Mouse (Mus musculus) forebrain, embryonic 12.5 days (tissue): ENCODE measurements at regions not wholly inside any gene's neighbourhood (a gene's known extent, or its start where the extent isn't known, plus 50 kb on each side); places are given as distances from the start of the nearest gene placed in this dataset.
A peak's percentile ranks its signal among the peaks of the same experiment; 100 is the strongest.

Source experiments
- ATAC-seq: fragments of 200-750 bp; cut with Nextera tagmentation; 2 replicates; pipeline ENCODE4 v1.8.0; 2017; ENCODE audit warnings: moderate TSS enrichment; ENCODE audit not compliant: low FRiP score
- H3K27ac ChIP-seq: fragments of 300-500 bp; sonication (generic); 2 replicates; pipeline ENCODE4 v1.5.1; 2016; ENCODE audit warnings: mild to moderate bottlenecking
- H3K27me3 ChIP-seq: fragments of 300-500 bp; sonication (generic); 2 replicates; pipeline ENCODE4 v1.6.1; 2016; ENCODE audit warnings: mild to moderate bottlenecking
- H3K36me3 ChIP-seq: fragments of 300-500 bp; sonication (generic); replicated peaks from 2 replicates; pipeline ENCODE4 v1.6.1; 2016; ENCODE audit warnings: mild to moderate bottlenecking
- H3K4me1 ChIP-seq: fragments of 300-500 bp; sonication (generic); 2 replicates; pipeline ENCODE4 v1.6.1; 2016
- H3K4me2 ChIP-seq: fragments of 300-500 bp; sonication (generic); 2 replicates; pipeline ENCODE4 v1.6.1; 2016; ENCODE audit warnings: mild to moderate bottlenecking, moderate library complexity
- H3K4me3 ChIP-seq: fragments of 300-500 bp; sonication (generic); replicated peaks from 2 replicates; pipeline ENCODE4 v1.5.1; 2016; ENCODE audit warnings: mild to moderate bottlenecking
- H3K9ac ChIP-seq: fragments of 300-500 bp; sonication (generic); 2 replicates; pipeline ENCODE4 v1.6.1; 2016; ENCODE audit warnings: mild to moderate bottlenecking
- H3K9me3 ChIP-seq: fragments of 300-500 bp; sonication (generic); 2 replicates; pipeline ENCODE4 v1.6.1; 2016
- WGBS: fragments of 180-500 bp; shearing (Covaris S2); methylation state at CpG from one replicate; pipeline ENCODE4 v1.1.7; 2016; 5-methylcytosine and 5-hydroxymethylcytosine counted together

DNA sequence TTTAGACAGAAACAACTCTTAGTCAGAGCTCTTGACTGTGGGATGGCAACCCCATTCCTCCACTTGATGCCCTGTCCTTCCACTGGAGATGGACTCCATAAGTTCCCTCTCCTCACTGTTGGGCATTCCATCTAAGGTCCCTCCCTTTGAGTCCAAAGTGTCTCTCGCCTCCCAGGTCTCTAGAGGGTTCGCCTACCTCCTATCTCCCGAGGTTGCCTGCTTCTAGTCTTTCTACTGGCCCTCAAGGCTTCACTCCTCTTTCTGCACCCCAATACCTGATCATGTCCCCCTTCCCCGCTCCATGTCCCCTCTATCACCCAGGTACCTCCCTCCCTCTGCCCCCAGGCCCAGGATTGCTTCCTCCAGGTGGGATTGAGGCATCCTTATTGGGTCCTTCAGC is 142.9 kb upstream of the Mgmt start:
- Histone ChIP-seq H3K27ac (no peak overlapping the region), H3K9ac (no peak overlapping the region), H3K4me1 (peaks cover 6% of the 10 kb centered on the region; the same call in 1 of the 2 replicates), H3K4me2 (no peak overlapping the region), H3K9me3 (no peaks in the 10 kb centered on the region), H3K27me3 (peaks cover 2% of the 10 kb centered on the region; the same call in 1 of the 2 replicates), H3K4me3 (no peak overlapping the region), H3K36me3 (no peaks in the 10 kb centered on the region)
- no peak for ATAC-seq
- 82% methylated on average over 4 of the region's 4 CpGs for WGBS

DNA sequence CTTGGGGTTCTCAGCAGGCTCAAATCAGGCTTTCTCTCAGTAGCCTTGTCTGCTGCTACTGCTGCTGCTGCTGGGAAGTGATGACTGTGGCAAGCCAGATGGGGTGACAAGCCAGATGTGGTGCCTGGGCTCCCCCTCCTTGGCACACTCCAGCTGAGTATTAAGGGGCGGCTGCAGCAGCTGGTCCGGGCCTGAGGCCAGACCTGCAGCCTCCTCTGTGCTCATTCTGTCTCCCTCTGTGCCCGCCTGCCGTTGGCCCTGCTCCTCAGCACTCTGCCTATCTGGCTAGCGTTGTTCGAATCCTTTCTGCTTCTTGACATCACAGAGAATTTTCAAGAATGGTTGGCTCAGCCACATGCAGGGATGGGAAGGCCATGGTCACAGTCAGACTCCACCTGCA is 139.6 kb upstream of the Mgmt start:
- Histone ChIP-seq H3K4me3 (no peak overlapping the region), H3K27me3 (peaks cover 6% of the 10 kb centered on the region; the same call in 1 of the 2 replicates), H3K9me3 (no peaks in the 10 kb centered on the region), H3K4me1 (no peaks in the 10 kb centered on the region; the same call in 1 of the 2 replicates), H3K36me3 (no peaks in the 10 kb centered on the region), H3K9ac (no peak overlapping the region), H3K27ac (no peak overlapping the region), H3K4me2 (no peak overlapping the region)
- ATAC-seq: no peak
- 78% methylated on average over 6 of the region's 6 CpGs for WGBS

DNA sequence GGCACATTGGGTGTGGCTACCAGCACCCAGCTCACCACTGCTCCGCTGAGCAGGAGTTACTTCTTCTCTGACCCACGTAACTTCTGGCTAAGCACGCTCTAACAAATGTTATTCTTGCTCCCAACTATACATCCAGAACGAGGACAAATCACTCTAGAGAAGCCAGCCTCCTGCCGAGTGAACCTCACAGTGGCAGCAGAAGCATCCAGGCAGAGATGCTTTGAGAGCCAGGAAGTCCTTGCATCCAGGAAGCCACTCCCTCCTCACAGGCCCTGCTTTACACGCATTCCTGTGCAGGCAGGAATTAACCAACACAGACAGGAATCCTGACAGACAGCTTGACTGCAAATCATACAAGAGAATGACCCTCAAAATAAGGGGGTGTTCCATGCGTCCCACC is 129.4 kb upstream of the Mgmt start:
- no peak for ATAC-seq
- Histone ChIP-seq H3K4me2 (no peak overlapping the region), H3K27ac (no peak overlapping the region), H3K4me3 (no peak overlapping the region), H3K9ac (no peak overlapping the region), H3K36me3 (no peaks in the 10 kb centered on the region), H3K27me3 (peaks cover 10% of the 10 kb centered on the region; the same call in 1 of the 2 replicates), H3K9me3 (no peaks in the 10 kb centered on the region), H3K4me1 (0 out of 2 replicates have a peak, but pooled peaks cover 2% of the 10 kb centered on the region)
- WGBS: 50% methylated on average over 7 of the region's 7 CpGs

DNA sequence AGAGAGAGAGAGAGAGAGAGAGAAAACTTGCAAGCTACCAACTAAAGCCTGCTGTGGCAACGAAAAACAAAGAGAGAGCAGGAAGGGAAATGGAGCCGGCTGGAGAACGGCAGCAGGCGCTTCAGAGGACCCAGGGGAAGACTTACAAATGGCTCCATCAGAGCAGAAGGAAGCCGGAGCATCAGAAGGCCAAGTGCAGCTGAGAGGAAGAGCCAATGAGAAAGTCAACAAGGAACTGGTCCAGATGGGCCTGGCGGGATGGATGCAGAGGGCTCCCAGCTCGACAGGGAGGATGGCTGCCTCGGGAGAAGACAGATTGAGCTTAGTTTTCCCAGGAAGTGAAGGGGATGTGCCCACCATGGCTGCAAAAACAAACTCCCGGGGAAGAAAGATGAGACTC is 127.2 kb upstream of the Mgmt start:
- H3K27ac ChIP-seq: no peak overlapping the region
- no peak for ATAC-seq
- H3K4me3 ChIP-seq: no peak overlapping the region
- H3K27me3 ChIP-seq: peaks cover 5% of the 10 kb centered on the region; the same call in 1 of the 2 replicates
- no peak overlapping the region for H3K4me2 ChIP-seq
- 70% methylated on average over 9 of the region's 9 CpGs for WGBS
- H3K4me1 ChIP-seq: 0 out of 2 replicates have a peak, but pooled peaks cover 2% of the 10 kb centered on the region
- H3K36me3 ChIP-seq: no peaks in the 10 kb centered on the region
- H3K9ac ChIP-seq: no peak overlapping the region
- no peaks in the 10 kb centered on the region for H3K9me3 ChIP-seq

DNA sequence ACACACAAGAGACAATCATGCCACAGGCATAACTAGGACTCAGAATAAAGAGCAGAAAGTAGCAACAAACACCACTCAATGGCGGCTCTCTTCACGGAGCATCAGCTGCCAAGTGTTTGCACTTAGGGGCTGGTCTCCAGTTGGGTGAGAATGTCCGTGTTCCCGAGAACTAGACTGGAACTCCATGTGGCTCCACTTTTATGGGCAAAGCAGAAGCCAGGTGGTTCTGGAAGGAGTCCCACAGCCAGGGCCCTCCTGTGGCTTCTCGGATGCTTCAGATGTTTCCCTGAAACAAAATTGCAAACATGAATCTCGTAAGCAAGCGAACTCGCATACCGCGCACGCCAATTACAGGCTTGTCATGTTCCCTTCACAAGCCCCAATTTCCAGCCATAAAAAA is 113.7 kb upstream of the Mgmt start:
- H3K27ac ChIP-seq: no peak overlapping the region
- no peak overlapping the region for H3K4me2 ChIP-seq
- no peak overlapping the region for H3K4me3 ChIP-seq
- no peak overlapping the region for H3K9ac ChIP-seq
- H3K27me3 ChIP-seq: peaks cover 28% of the 10 kb centered on the region
- H3K9me3 ChIP-seq: no peaks in the 10 kb centered on the region
- WGBS: 90% methylated on average over 11 of the region's 11 CpGs
- H3K36me3 ChIP-seq: no peaks in the 10 kb centered on the region
- H3K4me1 ChIP-seq: peaks cover 3% of the 10 kb centered on the region; the same call in 1 of the 2 replicates
- ATAC-seq: no peak

DNA sequence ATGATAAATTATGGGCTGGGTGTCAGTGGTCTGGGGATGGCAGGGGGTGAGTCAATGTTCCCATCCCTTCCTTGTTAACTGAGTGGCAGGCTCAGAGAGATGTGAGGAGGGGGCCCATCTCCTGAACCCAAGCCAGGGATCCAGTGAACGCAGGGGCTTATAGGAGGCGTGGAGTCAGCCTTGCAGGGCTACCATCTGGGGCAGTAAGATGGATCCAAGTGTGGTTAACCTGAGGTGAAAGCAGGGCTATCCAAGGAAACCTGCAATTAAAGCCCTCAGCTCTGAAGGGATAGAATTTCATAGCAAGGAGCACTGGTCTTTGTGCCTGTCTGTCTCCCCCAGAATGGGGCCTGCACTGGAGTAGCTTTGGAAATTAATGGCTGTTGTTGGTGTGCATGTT is 103.3 kb upstream of the Mgmt start:
- H3K4me1 ChIP-seq: no peaks in the 10 kb centered on the region; the same call in 1 of the 2 replicates
- no peak overlapping the region for H3K27ac ChIP-seq
- no peak overlapping the region for H3K4me3 ChIP-seq
- WGBS: 81% methylated on average over 2 of the region's 2 CpGs
- peaks cover 6% of the 10 kb centered on the region; the same call in 1 of the 2 replicates for H3K27me3 ChIP-seq
- no peaks in the 10 kb centered on the region for H3K36me3 ChIP-seq
- H3K9ac ChIP-seq: no peak overlapping the region
- H3K4me2 ChIP-seq: no peak overlapping the region
- no peaks in the 10 kb centered on the region for H3K9me3 ChIP-seq
- no peak for ATAC-seq

DNA sequence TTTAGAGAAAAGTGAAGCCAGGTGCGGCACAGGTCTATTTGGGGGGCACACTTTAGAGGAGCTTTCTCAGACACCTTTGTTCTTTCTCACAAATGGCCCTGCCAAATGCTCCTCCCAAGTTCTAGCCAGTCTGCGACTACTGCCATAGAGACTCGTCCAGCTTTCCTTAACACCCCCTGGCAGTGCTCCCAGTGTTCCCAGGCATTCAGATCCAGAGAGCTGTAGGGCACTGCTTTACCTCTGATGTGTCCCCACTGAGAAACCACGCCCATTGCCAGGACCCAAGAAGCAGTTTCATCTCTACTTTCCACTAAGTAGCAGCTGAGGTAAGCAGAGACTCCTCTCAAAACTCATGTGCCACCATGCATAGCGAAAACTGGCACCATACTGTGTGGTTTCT is 102.3 kb upstream of the Mgmt start:
- Histone ChIP-seq H3K4me1 (no peaks in the 10 kb centered on the region; the same call in 1 of the 2 replicates), H3K27me3 (peaks cover 14% of the 10 kb centered on the region; the same call in 1 of the 2 replicates), H3K4me3 (no peak overlapping the region), H3K9me3 (no peaks in the 10 kb centered on the region), H3K27ac (no peak overlapping the region), H3K9ac (no peak overlapping the region), H3K4me2 (no peak overlapping the region), H3K36me3 (no peaks in the 10 kb centered on the region)
- 71% methylated on average over 5 of the region's 5 CpGs for WGBS
- ATAC-seq: no peak

DNA sequence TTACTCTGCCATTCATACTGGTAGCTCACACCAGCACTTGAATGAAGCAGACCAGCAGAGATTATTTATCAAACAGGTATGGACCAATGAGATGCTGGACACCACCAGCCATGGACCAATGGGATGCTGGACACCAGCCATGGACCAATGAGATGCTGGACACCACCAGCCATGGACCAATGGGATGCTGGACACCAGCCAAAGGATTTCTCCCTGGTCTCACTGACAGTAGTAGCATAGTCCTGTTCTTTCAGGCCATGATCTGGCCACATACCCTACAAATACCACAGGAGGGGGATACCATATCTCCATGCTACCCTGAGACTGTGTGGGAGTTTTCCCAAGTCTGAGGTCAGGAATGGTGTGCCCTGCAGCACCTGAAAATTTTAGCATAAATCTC is 98.0 kb upstream of the Mgmt start:
- Histone ChIP-seq H3K9ac (no peak overlapping the region), H3K27me3 (peaks cover 33% of the 10 kb centered on the region), H3K4me2 (no peak overlapping the region), H3K27ac (no peak overlapping the region), H3K9me3 (no peaks in the 10 kb centered on the region), H3K4me3 (no peak overlapping the region), H3K4me1 (peaks cover 12% of the 10 kb centered on the region), H3K36me3 (no peaks in the 10 kb centered on the region)
- ATAC-seq: no peak

DNA sequence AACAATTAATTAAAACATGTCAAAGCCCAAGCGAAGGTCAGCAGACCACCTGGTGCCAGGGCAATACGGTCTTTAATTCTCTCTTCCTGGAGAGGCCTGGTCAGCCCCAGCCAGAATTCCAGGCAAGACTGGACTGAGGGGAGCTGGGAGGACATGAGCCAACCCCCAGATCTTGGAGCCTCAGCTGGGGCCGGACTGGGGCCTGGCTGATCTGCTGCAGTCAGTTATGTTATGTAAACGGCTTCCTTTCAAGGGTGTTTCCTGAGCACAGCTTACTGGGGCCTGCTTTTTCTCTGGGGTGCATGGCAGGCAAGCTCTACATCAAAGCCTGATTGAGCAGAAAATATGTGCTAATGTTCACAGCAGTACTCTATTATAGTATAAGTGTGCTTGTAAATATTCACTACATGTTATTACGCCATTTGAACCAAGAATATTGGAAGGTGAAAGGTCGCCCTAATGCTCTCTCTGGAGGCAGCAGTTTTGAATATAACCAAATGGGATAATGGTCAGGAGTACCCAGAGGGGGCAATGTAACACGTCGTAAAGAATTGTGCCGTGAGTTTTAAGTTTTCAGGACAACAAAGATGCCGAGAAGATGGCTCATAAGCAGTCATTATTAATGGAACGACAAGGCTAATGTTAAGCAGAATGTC is 96.5 kb upstream of the Mgmt start:
- 37% methylated on average over 11 of the region's 11 CpGs for WGBS
- no peak overlapping the region for H3K27ac ChIP-seq

DNA sequence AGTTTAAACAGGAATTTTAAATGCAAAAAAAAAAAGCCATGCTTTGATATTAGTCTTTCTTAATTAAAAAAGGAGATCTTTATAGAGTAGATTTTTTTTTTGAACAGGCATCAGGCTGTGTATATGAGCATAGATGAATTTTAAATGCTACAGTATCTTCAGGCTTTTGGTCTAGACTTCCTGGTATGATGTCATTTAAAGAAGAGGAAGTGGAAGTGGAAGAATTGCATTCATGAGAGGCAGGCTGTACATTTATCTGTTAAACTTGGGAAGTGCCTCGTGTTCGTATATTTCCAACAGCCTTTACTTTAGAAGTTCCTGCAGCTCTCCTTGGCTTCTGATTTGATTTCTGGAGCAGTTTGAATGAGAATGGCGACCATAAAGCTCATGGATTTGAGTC is 95.8 kb upstream of the Mgmt start:
- WGBS: 90% methylated on average over 3 of the region's 3 CpGs
- H3K36me3 ChIP-seq: no peaks in the 10 kb centered on the region
- H3K27ac ChIP-seq: no peak overlapping the region
- H3K9me3 ChIP-seq: no peaks in the 10 kb centered on the region
- peaks cover 33% of the 10 kb centered on the region for H3K27me3 ChIP-seq
- H3K4me3 ChIP-seq: no peak overlapping the region
- peaks cover 12% of the 10 kb centered on the region for H3K4me1 ChIP-seq
- ATAC-seq: no peak
- H3K9ac ChIP-seq: no peak overlapping the region
- no peak overlapping the region for H3K4me2 ChIP-seq

More for the DNA sequence above, 96.5 kb upstream of the Mgmt start:
- H3K9me3 ChIP-seq: no peaks in the 10 kb centered on the region
- H3K9ac ChIP-seq: no peak overlapping the region
- peaks cover 12% of the 10 kb centered on the region for H3K4me1 ChIP-seq
- H3K4me2 ChIP-seq: no peak overlapping the region
- no peak overlapping the region for H3K4me3 ChIP-seq
- no peaks in the 10 kb centered on the region for H3K36me3 ChIP-seq
- peaks cover 33% of the 10 kb centered on the region for H3K27me3 ChIP-seq
- ATAC-seq: 0 out of 2 replicates have a peak, but pooled peaks have one; percentile 17

DNA sequence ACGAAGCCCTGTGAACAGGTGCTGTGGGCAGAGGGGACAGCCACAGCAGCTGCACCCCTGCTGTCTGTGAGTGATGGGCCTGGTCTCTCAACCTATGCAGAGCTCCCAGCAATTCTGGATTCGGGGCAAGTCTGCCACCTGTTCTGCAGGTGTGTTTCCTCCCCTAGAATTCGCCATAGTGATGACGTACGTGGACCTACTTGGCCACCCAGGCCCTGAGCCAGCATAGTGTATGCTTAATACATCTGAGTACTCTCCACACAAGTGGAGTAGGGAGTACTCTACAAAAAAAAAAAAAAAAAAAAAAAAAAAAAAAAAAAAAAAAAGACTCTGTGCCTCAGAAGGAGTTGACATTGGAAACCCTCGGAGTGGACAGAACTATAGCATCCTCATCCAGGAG is 87.3 kb upstream of the Mgmt start:
- ATAC-seq: no peak
- H3K27me3 ChIP-seq: peaks cover 10% of the 10 kb centered on the region
- H3K9ac ChIP-seq: no peak overlapping the region
- H3K4me1 ChIP-seq: no peaks in the 10 kb centered on the region
- no peak overlapping the region for H3K4me2 ChIP-seq
- no peak overlapping the region for H3K4me3 ChIP-seq
- no peaks in the 10 kb centered on the region for H3K36me3 ChIP-seq
- peaks cover 4% of the 10 kb centered on the region; the same call in 1 of the 2 replicates for H3K9me3 ChIP-seq
- H3K27ac ChIP-seq: no peak overlapping the region
- WGBS: 91% methylated on average over 6 of the region's 6 CpGs

DNA sequence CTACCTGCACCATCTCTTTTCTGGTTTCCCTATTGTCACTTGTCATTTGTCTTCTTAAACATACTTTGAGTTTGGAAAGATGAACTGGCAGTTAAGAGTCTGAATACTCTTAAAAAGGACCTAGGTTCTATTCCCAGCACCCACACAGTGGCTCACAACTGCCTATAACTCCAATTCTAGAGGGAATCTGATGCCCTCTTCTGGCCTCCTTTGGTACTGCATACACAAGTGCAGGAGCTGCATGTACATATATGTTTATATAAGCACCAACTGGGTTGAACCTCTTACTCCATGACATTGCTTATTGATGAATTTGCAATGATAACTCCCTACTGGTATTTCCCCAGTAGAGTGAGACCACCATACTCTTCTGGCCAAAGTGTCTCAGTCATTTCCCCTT is 86.4 kb upstream of the Mgmt start:
- H3K9ac ChIP-seq: no peak overlapping the region
- H3K4me1 ChIP-seq: no peaks in the 10 kb centered on the region
- no peak overlapping the region for H3K27ac ChIP-seq
- no peak overlapping the region for H3K4me2 ChIP-seq
- ATAC-seq: no peak
- no peak overlapping the region for H3K4me3 ChIP-seq
- H3K36me3 ChIP-seq: no peaks in the 10 kb centered on the region
- peaks cover 4% of the 10 kb centered on the region; the same call in 1 of the 2 replicates for H3K9me3 ChIP-seq
- H3K27me3 ChIP-seq: peaks cover 10% of the 10 kb centered on the region

DNA sequence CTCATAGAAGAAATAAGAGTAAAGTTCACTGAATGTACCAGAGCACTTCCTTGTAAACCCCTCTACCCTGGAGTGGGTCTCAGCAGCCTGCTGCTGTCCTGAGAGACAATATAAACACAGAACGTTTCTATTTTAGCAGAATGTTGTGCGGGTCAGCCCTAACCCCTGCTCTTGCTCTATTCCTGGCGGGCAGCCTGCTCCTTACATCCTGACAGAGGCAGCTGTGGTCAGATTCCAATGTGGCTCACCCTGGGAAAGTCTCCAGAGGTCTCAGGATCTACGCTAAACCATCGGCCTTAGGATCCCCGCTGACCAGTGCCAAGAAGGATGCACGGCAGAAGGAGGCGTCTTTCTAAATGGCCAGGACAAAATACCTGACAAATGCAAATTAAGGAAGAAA is 84.8 kb upstream of the Mgmt start:
- Histone ChIP-seq H3K4me3 (no peak overlapping the region), H3K4me1 (no peaks in the 10 kb centered on the region), H3K27ac (no peak overlapping the region), H3K27me3 (peaks cover 7% of the 10 kb centered on the region), H3K36me3 (no peaks in the 10 kb centered on the region), H3K9ac (no peak overlapping the region), H3K9me3 (peaks cover 4% of the 10 kb centered on the region; the same call in 1 of the 2 replicates), H3K4me2 (no peak overlapping the region)
- no peak for ATAC-seq
- WGBS: 86% methylated on average over 8 of the region's 8 CpGs
